Mouse (Mus musculus) embryonic facial prominence, embryonic 12.5 days (tissue): ENCODE results near the gene Supt20. TPM values are rescaled to one million over a fixed set of nuclear protein-coding genes. Genes with fewer than 3 reads are reported as not detected.
A peak's percentile ranks its signal among the peaks of the same experiment; 100 is the strongest.
"Not testable (repeated sequence)": the region's sequence is repeated elsewhere in the genome, so short reads cannot be mapped to it uniquely, and the experiment has no call there.

Source experiments
- ATAC-seq: fragments of 200-750 bp; cut with Nextera tagmentation; 2 replicates; pipeline ENCODE4 v1.8.0; 2017; ENCODE audit not compliant: insufficient number of reproducible peaks, insufficient read depth, low FRiP score, low TSS enrichment
- H3K27ac ChIP-seq: fragments of 300-500 bp; sonication (generic); 2 replicates; pipeline ENCODE4 v1.5.1; 2016; ENCODE audit warnings: mild to moderate bottlenecking
- H3K27me3 ChIP-seq: fragments of 300-500 bp; sonication (generic); 2 replicates; pipeline ENCODE4 v1.6.1; 2016; ENCODE audit warnings: mild to moderate bottlenecking, moderate library complexity
- H3K36me3 ChIP-seq: fragments of 300-500 bp; sonication (generic); 2 replicates; pipeline ENCODE4 v1.6.1; 2016; ENCODE audit warnings: mild to moderate bottlenecking
- H3K4me1 ChIP-seq: fragments of 300-500 bp; sonication (generic); 2 replicates; pipeline ENCODE4 v1.6.1; 2016
- H3K4me2 ChIP-seq: fragments of 300-500 bp; sonication (generic); replicated peaks from 2 replicates; pipeline ENCODE4 v1.6.1; 2016; ENCODE audit warnings: mild to moderate bottlenecking, moderate library complexity
- H3K4me3 ChIP-seq: fragments of 300-500 bp; sonication (generic); 2 replicates; pipeline ENCODE4 v1.5.1; 2016; ENCODE audit warnings: mild to moderate bottlenecking
- H3K9ac ChIP-seq: fragments of 300-500 bp; sonication (generic); 2 replicates; pipeline ENCODE4 v1.6.1; 2016; ENCODE audit warnings: mild to moderate bottlenecking, moderate library complexity
- H3K9me3 ChIP-seq: fragments of 300-500 bp; sonication (generic); 2 replicates; pipeline ENCODE4 v1.6.1; 2016; ENCODE audit warnings: mild to moderate bottlenecking, moderate library complexity
- WGBS: fragments of 180-500 bp; shearing (Covaris S2); methylation state at CpG from one replicate; pipeline ENCODE4 v1.1.7; 2016; 5-methylcytosine and 5-hydroxymethylcytosine counted together
- polyA plus RNA-seq: library from polyadenylated mRNA; unstranded; fragments of >200 nt; fragmentation: Nextera tagmentation; extraction: Ambion mirVana; gene quantifications from 2 replicates; pipeline ENCODE4 v1.2.1, GENCODE M21; 2016

Gene Supt20
- polyA plus RNA-seq, 1 experiment from 2014 or later: 142 TPM

GRCm38 (mm10) chr3:54759211-54759610 lies 66.6 kb downstream of the Supt20 start:
- ATAC-seq: no peak
- WGBS: 70% methylated on average over 9 of the region's 9 CpGs

GRCm38 (mm10) chr3:54760321-54761115 lies 67.9 kb downstream of the Supt20 start:
- H3K36me3 ChIP-seq: no peaks in the 10 kb centered on the region
- no peak overlapping the region for H3K9ac ChIP-seq
- H3K27ac ChIP-seq: no peak overlapping the region
- no peak overlapping the region for H3K4me3 ChIP-seq
- no peaks in the 10 kb centered on the region for H3K27me3 ChIP-seq
- 67% methylated on average over 15 of the region's 15 CpGs for WGBS
- ATAC-seq: no peak
- H3K9me3 ChIP-seq: no peaks in the 10 kb centered on the region
- no peak overlapping the region for H3K4me2 ChIP-seq
- H3K4me1 ChIP-seq: peaks cover 16% of the 10 kb centered on the region

More at GRCm38 (mm10) chr3:54759211-54759610, 66.6 kb downstream of the Supt20 start:
- Histone ChIP-seq H3K36me3 (no peaks in the 10 kb centered on the region), H3K4me2 (no peak overlapping the region), H3K27ac (no peak overlapping the region), H3K4me1 (peaks cover 23% of the 10 kb centered on the region), H3K4me3 (no peak overlapping the region), H3K27me3 (no peaks in the 10 kb centered on the region), H3K9ac (no peak overlapping the region), H3K9me3 (no peaks in the 10 kb centered on the region)

GRCm38 (mm10) chr3:54761258-54761657 lies 68.7 kb downstream of the Supt20 start:
- 81% methylated on average over 1 of the region's 1 CpGs for WGBS
- no peak for ATAC-seq
- H3K9ac ChIP-seq: no peak overlapping the region
- no peak overlapping the region for H3K27ac ChIP-seq
- no peaks in the 10 kb centered on the region for H3K27me3 ChIP-seq
- no peak overlapping the region for H3K4me2 ChIP-seq
- peaks cover 10% of the 10 kb centered on the region for H3K4me1 ChIP-seq
- H3K9me3 ChIP-seq: no peaks in the 10 kb centered on the region
- H3K4me3 ChIP-seq: no peak overlapping the region
- no peaks in the 10 kb centered on the region for H3K36me3 ChIP-seq

GRCm38 (mm10) chr3:54764418-54764817 lies 71.8 kb downstream of the Supt20 start:
- WGBS: 56% methylated on average over 18 of the region's 18 CpGs
- Histone ChIP-seq H3K4me3 (no peak overlapping the region), H3K27ac (no peak overlapping the region), H3K9ac (no peak overlapping the region), H3K36me3 (no peaks in the 10 kb centered on the region), H3K9me3 (no peaks in the 10 kb centered on the region), H3K4me2 (peak overlapping the region; percentile 32), H3K27me3 (no peaks in the 10 kb centered on the region), H3K4me1 (0 out of 2 replicates have a peak, but pooled peaks cover 5% of the 10 kb centered on the region)
- ATAC-seq: no peak

GRCm38 (mm10) chr3:54765521-54765920 lies 72.9 kb downstream of the Supt20 start:
- not testable (repeated sequence) for H3K4me3 ChIP-seq, H3K36me3 ChIP-seq, H3K9ac ChIP-seq, H3K27me3 ChIP-seq, ATAC-seq, H3K27ac ChIP-seq, H3K4me2 ChIP-seq, H3K9me3 ChIP-seq, H3K4me1 ChIP-seq
- 84% methylated on average over 6 of the region's 6 CpGs for WGBS

- H3K9ac ChIP-seq: no peak overlapping the region
- H3K4me1 ChIP-seq: 0 out of 2 replicates have a peak, but pooled peaks cover 5% of the 10 kb centered on the region
- no peaks in the 10 kb centered on the region for H3K9me3 ChIP-seq
- no peak for ATAC-seq
- H3K4me3 ChIP-seq: no peak overlapping the region
- no peaks in the 10 kb centered on the region for H3K36me3 ChIP-seq
- H3K4me2 ChIP-seq: no peak overlapping the region
- 59% methylated on average over 14 of the region's 14 CpGs for WGBS
- H3K27me3 ChIP-seq: no peaks in the 10 kb centered on the region
- H3K27ac ChIP-seq: no peak overlapping the region
Measured at GRCm38 (mm10) chr3:54766034-54766433, 73.4 kb downstream of the Supt20 start.

- ATAC-seq: no peak
- 85% methylated on average over 5 of the region's 5 CpGs for WGBS
- Histone ChIP-seq H3K9me3 (no peaks in the 10 kb centered on the region), H3K9ac (no peak overlapping the region), H3K36me3 (no peaks in the 10 kb centered on the region), H3K27me3 (no peaks in the 10 kb centered on the region), H3K4me3 (no peak overlapping the region), H3K27ac (no peak overlapping the region), H3K4me2 (no peak overlapping the region), H3K4me1 (0 out of 2 replicates have a peak, but pooled peaks cover 5% of the 10 kb centered on the region)
Measured at GRCm38 (mm10) chr3:54766811-54767210, 74.2 kb downstream of the Supt20 start.

- ATAC-seq: no peak
- Histone ChIP-seq H3K36me3 (no peaks in the 10 kb centered on the region), H3K27me3 (no peaks in the 10 kb centered on the region), H3K4me1 (0 out of 2 replicates have a peak, but pooled peaks cover 5% of the 10 kb centered on the region), H3K9me3 (no peaks in the 10 kb centered on the region), H3K4me2 (no peak overlapping the region), H3K4me3 (no peak overlapping the region), H3K9ac (no peak overlapping the region), H3K27ac (no peak overlapping the region)
- WGBS: 90% methylated on average over 8 of the region's 8 CpGs
Measured at GRCm38 (mm10) chr3:54768592-54768991, 76.0 kb downstream of the Supt20 start.

GRCm38 (mm10) chr3:54769349-54770275 lies 77.0 kb downstream of the Supt20 start:
- no peaks in the 10 kb centered on the region for H3K27me3 ChIP-seq
- H3K9me3 ChIP-seq: no peaks in the 10 kb centered on the region
- H3K4me1 ChIP-seq: no peaks in the 10 kb centered on the region
- 73% methylated on average over 17 of the region's 17 CpGs for WGBS
- no peak for ATAC-seq
- H3K27ac ChIP-seq: no peak overlapping the region
- no peak overlapping the region for H3K9ac ChIP-seq
- H3K36me3 ChIP-seq: no peaks in the 10 kb centered on the region
- no peak overlapping the region for H3K4me2 ChIP-seq
- no peak overlapping the region for H3K4me3 ChIP-seq

- ATAC-seq: no peak
- no peaks in the 10 kb centered on the region for H3K36me3 ChIP-seq
- no peaks in the 10 kb centered on the region for H3K9me3 ChIP-seq
- H3K4me2 ChIP-seq: no peak overlapping the region
- H3K9ac ChIP-seq: no peak overlapping the region
- no peaks in the 10 kb centered on the region for H3K27me3 ChIP-seq
- H3K4me3 ChIP-seq: no peak overlapping the region
- no peak overlapping the region for H3K27ac ChIP-seq
- no peaks in the 10 kb centered on the region for H3K4me1 ChIP-seq
- WGBS: 82% methylated on average over 6 of the region's 6 CpGs
Measured at GRCm38 (mm10) chr3:54773613-54774012, 81.0 kb downstream of the Supt20 start.

GRCm38 (mm10) chr3:54775989-54776631 lies 83.5 kb downstream of the Supt20 start:
- Histone ChIP-seq H3K27me3 (no peaks in the 10 kb centered on the region), H3K9me3 (no peaks in the 10 kb centered on the region), H3K4me3 (no peak overlapping the region), H3K4me2 (no peak overlapping the region), H3K36me3 (no peaks in the 10 kb centered on the region), H3K4me1 (no peaks in the 10 kb centered on the region), H3K9ac (no peak overlapping the region), H3K27ac (no peak overlapping the region)
- 70% methylated on average over 7 of the region's 7 CpGs for WGBS
- no peak for ATAC-seq
